Mouse (Mus musculus): ENCODE results near the gene Rpl3.

GRCm38 (mm10) chr15:80094201-80094600 is 2.5 kb upstream of the Rpl3 start:
- TF ChIP-seq CTCF (IDR thresholded peaks at IDR 0.05; ENCODE audit: low read depth) (no peak), EP300 (IDR thresholded peaks at IDR 0.05; ENCODE audit: low read depth) (no peak)
